Mouse (Mus musculus): ENCODE data around the gene 2010111I01Rik.
"Not testable (repeated sequence)": the region's sequence is repeated elsewhere in the genome, so short reads cannot be mapped to it uniquely, and the experiment has no call there.

2010111I01Rik gene

DNA sequence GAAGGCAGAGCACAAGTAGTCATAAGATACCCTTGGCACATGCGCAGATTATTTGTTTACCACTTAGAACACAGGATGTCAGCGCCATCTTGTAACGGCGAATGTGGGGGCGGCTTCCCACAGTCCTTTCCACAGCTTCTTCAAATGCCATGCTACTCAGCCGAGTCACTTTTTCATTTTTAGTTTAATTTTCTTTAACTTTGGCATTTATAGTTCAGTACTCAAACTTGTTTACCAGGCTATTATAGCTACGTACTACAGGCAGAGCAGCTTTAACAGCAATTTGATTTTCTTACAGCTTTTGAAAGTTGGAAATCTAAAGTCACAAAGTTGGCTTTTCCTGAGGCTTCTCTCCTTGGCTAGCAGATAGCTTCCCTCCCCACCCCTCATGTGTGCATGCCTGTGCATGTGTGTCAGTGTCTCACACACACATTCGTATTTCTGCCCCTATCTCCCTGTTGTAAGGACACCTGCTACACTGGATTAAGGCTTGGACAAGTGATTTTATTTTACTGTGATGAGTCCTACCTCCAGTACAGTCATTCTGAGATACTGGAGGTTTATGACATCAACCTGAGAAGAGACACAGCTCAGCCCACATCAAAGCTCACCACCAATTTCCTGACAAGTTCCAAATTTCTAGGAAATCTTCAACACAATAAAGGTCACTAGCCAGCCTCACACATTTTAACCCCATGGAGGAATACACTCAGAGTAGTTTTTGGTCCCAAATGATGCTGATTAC, 258.5 kb downstream of the 2010111I01Rik start:
- no peak for DNase-seq

DNA sequence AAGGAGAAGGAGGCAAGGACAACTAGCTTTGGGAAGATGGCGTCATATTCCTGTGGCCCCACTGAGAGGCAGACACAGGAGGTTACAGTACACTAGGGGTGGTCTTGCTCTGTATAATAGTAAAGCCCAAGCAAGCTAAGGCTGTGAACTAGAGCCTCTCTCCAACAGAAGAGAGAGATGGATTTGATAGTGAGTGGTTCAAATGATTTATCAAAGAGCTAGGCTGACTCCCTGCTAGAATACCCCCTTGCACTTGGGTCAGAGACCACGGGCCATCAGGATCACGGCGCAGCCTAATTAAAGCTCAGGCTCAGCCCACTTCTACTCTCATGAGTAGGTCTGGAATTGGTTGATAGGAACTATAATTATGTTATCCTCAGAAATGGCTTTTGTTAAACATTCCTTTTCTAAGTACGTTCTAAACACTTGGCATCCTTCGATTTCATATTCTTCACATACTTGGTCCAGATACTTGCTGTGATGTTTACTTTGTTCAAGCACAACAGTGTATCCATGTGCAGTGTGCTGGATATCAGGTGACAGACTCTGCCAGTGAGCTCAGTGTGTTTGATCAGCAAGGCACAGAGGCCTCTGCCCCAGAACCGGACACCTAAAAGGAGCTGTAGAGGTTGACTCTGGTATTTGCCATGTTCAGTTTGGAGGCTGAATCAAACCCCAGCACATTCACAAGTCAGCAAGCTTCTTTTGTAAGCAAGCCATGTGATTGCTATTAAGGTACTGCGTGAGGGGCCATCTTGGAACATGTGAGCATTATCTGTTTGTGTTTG, 261.3 kb downstream of the 2010111I01Rik start:
- DNase-seq, result peak; percentile 70

DNA sequence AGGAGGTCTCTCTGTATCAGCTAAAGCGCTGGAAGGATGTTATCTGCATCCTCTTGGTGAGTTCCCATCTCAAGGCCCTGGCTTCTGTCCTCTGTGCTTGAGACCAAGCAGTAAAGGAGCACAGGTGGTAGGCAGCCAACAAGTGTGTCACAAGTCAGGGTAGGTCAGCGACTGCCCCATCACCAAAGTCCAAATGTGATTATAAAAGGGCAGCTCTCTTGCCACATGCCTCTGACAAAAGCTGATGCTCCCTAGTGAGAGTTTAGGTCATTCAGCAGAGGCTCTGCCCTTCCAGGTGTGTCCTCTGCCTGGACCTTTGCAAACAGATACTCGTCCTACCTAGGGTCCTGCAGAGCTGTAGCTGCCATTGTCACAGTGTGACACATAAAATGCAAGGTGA, 263.1 kb downstream of the 2010111I01Rik start:
- no peak for DNase-seq

DNA sequence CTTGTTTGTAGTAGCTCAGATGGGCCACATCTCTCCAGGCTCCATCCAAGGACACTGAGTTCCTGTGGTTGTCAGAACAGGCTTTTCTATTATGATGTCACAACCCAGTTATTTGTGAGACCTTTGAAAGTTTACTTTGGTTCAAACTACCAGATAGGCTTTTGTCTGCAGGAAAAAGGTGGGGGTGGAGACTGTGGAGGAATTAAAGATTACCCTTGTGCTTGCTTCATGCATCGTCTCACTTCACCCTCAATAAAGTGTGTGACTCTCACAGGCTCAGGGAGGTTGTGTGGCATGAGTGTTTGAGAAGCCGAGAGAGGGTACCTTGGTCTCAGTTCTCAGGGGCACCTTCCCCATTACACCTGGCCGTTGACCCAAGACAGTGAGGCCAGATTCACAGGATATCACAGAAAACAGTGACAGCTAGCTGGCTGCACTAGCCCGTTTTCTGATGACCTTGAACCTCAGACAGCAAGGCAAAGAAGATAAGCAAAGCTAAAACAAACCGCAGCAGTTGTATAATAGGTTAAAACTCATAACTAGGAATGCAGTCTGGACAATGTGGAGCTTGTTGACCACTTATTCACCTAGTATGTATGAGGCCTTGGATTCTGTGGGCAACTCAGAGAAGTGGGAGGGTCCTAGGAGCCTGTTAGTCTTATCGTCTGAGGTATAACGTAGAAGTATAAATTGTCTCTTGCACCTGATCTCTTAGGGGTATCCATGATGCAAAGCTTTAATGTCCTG, 266.4 kb downstream of the 2010111I01Rik start:
- DNase-seq, result no peak

DNA sequence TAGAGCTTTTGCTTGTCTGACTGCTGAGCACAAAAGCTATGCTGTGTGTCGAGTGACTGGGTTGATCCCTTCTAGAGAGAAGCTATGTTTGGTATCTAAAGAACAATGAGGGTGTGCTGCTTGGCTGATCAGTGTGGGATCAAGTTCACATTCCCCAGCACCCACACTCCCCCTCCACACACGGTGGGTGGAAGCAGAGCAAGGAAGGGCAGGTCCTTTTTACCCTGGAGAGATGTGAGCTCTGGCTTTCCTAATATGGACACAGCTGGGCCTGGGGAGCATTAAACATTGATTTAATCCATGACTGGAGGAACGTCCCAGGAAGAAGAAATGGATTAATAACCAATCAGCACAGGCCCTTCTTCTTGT, 267.0 kb downstream of the 2010111I01Rik start:
- peak; percentile 94 for DNase-seq

DNA sequence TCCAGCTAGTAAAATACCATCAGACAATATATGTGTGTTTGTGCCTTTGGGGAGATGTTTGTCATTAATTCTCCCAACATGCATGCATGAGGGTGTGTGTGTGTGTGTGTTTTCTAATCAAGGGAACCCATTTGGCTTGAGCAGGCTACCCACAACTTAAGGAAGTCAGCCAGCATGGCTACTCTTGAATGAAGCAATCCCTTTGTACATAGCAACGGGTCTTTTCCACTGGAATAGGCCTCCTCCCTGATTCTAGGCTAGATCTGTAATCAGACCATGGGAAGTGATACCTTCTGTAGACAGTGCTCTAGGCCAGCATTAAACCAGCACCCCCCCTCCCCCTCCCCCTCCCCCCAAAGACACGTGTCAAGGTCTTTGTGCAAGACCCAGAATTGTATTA, 267.9 kb downstream of the 2010111I01Rik start:
- no peak for DNase-seq

DNA sequence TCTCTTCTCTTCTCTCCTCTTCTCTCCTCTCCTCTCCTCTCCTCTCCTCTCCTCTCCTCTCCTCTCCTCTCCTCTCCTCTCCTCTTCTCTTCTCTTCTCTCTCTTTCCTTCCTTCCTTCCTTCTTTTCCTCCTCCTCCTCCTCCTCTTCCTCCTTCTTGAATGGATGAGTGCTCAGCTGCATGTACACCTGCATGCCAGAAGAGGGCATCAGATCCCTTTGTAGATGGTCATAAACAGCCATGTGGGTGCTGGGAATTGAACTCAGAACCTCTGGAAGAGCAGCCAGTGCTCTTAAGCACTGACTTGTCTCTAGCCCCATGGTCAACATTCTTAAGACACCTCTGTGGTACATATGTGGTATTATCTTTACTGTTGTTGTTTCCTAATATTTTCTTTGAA, 269.8 kb downstream of the 2010111I01Rik start:
- DNase-seq, result not testable (repeated sequence)

DNA sequence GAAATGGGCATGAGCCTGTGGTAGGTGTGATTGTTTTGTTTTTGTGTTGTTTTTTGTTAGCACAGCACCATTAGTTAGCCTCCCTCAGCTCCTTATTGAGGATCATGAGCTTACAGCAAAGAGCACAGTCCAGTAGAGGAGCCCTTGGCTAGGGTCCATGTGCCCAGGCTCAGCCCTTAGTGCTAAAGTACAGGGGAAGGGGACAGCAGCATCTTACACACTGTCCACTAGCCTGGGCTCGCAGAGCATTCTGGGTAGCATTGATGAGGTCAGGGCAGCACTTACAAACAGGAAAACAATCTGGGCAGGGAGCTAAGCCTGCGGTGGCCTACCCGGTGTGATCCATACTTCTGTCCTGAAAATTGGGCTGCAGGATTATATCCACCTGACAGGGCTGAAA, 270.9 kb downstream of the 2010111I01Rik start:
- peak; percentile 92 for DNase-seq

DNA sequence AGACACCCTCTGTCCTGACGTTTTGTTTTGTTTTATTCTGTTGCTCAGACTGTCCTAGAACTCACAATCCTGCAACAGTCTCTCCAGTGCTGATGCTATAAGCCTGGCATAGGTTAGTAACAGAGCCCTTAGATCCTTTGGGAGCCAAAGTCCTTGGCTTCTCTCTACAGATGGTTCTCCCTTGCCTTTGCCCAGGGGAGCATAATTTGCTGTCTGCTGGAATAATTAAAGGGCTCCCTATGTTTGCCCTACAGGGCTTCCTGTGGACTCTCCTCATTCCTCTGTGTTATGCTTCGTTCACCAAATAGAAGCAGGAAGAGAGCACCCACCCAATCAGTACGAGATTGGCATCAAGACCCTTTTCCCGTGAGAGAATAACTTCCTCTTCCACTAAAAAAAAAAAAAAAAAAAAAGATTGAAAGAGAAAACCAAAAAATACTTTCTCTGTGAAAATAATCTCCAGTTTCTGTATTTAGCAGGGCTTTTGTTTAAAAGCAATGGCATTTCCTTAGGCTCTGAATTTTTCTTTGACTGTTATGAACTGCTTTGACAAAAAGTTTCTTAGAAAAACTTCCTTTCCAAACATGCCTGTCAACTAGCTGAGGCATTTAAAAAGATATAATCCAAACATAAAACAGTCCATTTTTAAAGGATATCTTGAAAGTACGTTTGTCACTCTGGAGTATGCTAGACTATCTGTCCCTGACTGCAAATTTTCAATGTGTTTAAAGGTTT, 271.6 kb downstream of the 2010111I01Rik start:
- peak; percentile 93 for DNase-seq

DNA sequence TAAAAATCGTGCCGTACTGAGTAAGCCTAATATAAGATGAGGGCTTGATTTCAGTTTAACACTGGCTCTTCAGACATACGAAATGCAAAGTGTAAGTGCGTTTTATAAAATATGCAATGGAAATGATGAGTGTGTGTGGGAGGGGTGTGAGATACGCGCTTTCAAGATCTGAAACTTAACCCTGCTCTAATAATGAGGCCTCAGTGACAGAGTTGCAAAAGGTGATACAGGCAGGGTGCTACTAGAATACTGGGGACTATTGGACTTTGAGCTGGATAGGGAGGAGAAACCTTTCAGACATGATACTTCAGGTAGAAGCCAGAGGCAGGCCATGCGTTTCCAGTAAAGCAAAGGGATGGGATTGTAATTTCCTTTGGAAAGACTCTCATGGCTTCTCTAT, 273.4 kb downstream of the 2010111I01Rik start:
- peak; percentile 83 for DNase-seq

DNA sequence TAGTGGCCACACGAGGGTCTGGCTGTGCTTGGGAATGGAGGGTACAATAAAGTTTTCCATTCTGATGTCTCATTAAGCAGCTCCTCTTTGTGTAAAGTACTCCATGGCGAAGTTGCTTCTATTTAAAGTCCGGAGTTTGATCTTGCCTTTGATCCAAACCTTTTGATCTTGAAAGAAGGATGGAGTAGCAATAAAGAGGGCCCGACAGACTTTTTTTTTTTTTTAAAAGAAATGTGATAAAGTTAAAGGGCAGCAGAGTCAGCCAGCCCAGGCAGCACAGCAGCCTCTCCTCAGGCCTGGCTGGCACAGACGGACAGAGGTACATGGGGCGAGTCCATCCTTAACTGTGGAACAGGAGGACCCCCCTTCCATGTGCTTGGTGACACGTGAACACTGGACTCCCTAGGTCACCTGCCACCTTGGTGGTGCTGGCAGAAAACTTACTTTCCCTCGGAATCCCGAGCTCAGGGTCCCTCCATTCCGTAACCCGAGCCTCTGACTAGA, 274.7 kb downstream of the 2010111I01Rik start:
- peak; percentile 97 for DNase-seq

DNA sequence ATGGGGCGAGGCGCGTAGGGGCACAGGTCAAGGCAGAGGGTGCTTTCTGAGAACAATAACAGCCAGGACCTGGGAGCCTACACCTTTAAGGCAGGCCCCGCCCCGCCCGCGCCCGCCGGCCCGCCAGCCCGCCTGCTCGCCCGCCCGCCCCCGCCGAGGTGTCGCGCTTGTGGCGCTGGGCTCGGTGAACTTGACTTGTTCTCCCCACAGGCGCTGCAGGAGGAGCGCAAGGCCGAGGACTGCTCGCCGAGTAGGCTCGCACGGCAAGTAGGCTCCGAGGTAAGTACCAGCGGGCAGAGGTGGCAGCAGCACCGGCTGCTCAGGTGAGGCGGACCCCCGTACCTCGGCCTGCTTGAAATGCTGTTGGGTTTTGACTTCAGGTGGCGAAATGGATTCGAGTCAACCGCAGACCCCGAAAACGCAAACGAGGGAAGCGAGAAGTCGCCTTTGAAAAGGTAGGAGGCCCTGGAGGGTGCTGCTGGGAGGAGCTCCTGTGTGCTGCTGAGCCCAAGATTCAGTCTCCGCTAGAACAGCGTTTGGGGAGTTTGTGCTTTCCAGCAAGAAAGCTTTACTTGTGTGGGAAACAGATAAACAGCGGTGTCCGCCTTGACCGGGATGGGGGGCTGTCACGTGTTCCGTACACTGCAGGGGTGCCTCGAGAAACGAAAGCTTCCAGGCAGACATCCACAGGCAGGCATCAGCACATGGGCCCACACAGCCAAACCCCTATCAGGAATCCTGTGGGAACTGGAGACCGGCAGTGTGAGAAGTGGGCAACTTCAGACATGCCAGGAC, 275.4 kb downstream of the 2010111I01Rik start:
- peak; percentile 99 for DNase-seq

DNA sequence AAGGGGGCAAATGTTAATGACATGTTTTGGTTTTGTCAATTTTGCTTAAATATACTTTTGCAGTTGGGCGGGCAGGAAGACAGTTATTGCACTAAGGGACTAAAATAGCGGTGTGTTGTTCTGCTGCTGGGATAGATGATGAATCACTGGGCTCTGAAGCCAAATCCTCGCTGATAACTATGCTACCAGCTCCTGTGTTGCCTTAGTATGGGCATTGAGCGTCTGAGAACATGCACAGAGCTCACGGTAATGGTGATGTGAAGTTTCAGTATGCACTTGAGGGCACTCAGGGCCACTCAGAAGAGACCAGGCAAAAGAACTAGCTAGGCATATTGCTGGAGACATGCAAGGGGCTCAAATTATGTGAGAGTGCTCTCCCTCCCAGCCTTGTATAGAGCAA, 276.1 kb downstream of the 2010111I01Rik start:
- peak; percentile 94 for DNase-seq

DNA sequence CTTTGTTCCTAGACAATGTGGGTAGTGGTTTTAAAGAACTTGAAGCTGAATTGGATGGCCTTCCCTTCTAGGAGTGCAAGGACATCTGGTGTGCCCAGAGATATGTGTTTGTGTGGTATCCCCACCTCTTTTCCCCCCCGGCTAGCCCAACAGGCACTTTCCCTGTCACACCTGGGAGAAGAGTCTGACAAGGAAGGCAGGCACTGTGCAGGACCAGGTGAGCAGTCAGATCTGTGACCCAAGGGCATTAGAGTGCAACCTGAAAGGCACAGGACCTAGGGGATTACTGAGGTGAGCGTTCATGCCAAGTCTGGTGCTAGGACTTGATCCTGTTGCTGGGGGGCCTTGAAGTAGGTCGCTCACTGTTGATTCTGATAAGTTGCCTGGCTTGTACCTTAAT, 277.0 kb downstream of the 2010111I01Rik start:
- peak; percentile 92 for DNase-seq

DNA sequence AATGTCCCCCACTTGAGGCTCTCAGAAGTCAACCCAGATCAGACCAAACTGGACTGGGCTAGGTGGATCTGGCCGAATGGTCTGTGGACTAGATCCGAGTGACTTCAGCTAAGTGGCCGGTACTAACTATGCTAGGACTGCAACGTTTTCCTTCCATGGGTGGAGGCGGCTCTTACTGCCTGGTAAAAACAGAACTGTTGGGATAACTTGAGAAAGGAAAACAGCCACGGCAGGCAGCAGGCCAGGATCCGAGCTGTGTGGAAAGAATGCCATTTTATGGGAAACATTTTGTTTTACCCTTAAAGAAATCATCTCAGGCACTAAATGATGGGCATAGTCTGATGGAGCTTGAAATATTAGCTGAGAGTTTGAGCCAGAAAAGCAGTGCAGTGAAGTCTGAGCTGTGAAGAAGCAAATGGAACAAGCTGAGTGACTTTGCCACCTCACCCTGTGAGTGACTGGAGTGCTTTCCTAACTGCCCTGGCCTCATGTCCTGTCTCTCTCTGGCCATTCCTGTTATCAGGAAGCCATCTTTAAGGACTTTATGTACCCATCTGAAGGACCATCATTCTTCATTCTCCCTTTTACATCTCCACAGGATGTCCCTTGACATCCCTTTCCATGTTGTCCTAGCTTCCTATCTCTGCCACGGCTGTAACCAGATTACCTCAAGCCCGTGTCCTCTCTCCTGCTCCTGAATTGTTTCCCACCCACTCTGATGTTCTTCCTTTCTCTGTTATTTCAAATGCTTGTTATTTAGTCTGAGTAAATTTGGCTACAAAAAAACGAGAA, 277.9 kb downstream of the 2010111I01Rik start:
- peak; percentile 96 for DNase-seq

DNA sequence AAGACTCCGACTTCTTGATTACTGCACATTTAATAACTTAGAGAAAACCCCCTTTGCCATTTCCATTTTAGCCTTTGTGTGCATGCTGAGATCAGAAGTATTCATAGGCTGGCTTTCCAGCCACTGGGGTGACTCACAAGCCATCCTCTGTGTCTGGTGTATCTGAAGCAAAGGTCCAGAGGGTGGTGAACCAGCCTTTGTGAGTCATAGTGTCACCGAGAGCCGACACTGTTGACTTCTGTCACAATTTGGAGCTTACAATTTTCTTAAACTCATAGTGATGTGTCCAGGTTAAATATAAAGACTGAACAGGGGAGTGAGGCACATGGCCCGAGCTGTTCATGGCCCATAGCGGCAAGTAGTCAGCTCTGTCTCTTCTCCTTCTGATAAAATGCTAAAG, 278.9 kb downstream of the 2010111I01Rik start:
- DNase-seq, result peak; percentile 94

DNA sequence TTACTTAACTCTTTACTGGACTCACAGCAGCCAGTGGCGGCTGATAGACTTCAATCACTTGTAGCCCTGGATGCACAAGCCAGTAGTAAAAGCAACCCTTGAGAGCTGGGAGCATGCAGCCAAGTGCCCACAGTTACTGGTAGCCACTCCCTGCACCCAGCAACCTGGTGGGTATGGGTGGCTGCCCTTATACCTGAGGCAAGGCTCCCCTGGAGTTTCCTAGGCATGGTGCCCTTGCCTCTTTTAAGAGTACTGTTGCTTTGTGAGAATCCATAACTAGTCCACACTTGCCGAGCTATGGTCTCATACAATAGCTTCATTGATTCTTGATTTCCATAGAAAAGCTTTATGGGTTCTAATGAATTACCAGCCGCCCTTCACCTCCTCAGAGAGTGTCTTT, 279.7 kb downstream of the 2010111I01Rik start:
- no peak for DNase-seq

DNA sequence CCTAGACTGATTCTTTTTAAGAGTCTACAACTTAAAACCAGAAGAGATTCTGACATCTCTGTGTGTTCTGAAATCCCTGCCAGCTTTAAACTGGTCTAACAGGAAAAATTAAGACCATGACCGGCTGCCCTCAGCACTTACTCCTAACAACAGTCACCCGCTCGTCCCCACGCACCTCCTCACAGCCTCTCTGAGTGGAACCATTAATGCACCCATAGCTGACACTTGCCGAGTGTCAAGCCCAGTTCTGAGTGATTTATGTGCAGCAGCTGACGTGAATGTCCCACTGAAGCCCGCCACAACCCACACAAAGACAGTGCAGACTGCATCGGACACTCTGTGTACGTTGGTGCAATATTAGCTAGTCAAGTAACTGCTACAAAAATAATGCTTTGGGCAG, 280.5 kb downstream of the 2010111I01Rik start:
- DNase-seq, result peak; percentile 91

DNA sequence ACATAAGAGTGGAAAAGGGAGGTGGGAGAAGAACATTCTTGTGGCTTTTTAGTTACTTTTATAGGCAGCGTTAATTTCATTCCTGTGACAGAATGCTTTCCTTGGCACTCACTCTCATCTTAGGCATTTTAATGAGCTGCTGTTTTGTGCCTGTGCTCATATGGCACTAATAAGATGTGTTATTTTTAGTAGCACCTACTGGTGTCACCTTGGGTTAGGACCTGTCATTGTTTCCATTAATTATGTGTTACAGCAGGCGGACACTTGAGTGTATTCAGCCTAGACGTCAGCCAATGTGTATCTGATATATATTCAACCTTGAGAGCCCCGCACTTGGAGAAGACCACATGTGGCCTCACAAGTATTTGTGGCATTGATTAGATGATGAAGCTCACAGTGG, 281.1 kb downstream of the 2010111I01Rik start:
- DNase-seq, result peak; percentile 83

DNA sequence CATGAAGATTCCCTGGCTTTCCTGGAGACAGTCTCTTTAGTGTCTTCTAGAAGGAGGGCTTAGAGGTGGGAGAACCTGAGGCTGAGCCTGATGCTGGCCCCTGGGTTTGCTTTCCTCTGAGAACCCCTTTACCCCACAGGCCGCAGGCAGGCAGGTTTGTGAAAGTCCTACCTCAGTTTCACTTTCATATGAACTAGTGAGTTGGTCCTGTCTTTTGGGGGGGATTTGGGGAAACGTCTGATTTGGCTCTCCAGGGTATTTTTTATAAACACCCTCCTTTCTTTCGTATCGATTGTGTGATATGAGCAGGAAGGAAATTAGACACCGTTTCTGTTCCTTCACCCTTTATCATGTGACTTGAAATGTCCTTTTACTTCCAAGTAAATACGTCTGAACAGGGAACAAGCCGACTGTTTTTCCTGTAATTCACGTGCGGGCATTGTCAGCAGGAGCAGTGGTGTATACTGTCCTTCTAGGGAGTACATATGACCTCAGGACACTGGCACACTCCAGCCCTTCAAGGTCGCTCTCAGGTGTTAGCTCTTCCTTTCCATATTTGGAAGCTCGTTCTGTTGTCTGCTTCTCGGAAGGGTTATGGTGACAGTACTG, 281.7 kb downstream of the 2010111I01Rik start:
- peak; percentile 94 for DNase-seq

DNA sequence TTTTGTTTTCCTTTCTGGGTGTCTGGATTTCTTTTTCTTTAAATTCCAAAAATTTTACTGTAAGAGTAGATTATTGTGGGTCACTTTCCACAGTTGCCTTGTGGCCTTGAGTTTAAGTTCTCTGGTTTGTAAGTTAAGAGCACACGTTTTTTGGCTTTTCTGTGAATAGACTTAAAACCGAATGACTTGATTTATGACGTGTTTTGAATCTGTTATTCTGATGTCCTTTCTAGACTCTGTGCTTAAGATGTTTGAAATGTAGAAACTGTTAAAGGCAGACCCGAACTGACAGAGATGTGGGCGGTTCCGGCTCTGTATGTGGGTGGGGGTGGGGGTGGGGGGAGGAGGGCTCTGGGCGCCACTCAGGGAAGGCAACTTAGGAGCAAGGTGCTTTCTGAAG, 282.3 kb downstream of the 2010111I01Rik start:
- no peak for DNase-seq
